Mouse (Mus musculus) spleen, postnatal 10 days (tissue): ENCODE measurements around the gene Masp1.
A peak's percentile ranks its signal among the peaks of the same experiment; 100 is the strongest.

Experiments used
- DNase-seq, 2 experiments: peaks; one replicate each; pipeline ENCODE4 v3.0.0; 2021 to 2022; ENCODE audit warnings: low spot score in 2 of 2

The Masp1 gene

DNA sequence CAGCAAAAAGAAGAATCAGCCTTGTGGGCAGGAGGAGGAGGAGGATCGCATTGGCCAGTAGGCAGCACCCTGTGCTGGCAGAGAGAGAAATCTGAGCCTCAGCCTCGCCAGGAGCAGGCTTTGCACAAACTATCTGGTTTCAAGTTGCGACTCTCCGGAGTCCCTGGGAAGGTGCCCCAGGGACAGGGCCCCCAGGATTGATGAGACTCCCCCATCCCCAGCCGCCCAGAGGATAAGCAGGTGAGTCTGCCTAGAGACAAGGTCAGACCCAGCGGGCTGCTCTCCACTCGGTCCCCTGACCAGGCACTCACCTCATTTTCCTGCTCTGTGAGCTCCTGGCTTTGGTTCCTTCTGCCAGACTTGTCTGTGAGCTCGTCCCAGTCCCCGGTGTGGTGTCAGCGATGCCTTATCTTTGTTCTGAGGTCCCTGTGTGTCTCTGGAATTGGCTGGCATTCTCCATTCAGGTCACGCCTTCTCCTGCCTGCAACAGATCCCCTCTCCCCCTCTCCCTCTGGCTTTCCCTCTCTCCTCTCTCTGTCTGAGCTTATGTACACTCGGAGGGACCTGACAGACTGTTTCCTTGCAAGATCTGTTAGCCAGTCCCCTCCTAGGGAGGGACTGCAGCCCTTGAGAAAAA is at the start of gene Masp1, which contains the start of gene Rtp4:
Gene Masp1 (minus strand): TSS at position 581 of the 637 bp plus-strand sequence.
Gene Rtp4 (plus strand): TSS at position 57 of the 637 bp plus-strand sequence.
- no peak for DNase-seq

DNA sequence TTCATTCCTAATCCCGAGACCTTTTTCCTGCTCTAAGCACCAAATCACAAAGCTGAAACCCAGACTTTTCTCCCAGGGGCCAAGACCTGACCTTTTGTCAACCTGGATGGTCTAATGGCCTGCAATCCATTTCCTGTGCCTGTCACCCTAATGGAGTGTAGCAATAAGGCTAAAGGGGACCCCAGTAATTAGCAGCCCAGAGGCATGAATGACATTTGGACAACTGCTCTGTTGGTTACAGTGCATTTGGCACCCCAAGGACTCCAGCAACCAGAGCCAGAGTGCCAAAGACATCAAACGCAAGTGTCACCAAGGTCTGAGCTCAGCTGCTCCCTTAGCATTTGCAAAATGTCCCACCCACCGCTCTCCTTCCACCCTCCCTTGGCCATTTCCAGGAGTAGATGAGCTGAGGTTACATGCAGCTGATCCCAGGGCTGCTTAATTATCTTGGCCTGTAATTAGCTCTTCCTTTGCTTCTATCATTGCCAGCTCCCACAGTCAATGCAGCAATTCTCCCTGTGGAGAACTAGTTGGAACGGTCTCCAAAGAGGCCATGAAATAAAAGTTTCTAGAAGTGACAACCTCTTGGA is 47.8 kb upstream of the Masp1 start:
- DNase-seq = no peak

DNA sequence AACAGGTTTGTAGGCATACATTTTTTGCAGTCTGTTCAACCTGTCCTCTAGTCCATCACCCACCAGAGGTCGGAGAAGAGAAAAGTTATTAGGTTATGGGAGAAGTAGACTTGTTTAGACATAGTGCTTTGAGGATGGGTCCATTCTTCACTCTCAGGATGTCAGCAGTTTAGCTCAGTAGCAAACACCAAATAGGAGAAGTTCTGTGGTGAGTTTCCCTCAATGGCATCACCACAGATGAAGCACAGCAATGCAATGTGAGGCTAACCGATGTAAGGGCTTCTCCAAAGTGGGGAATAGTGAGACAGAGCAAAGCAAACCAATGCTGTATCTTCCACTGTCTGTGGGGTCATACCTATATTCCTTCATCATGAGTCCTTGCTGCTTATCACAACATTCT is 37.1 kb upstream of the Masp1 start:
- DNase-seq = no peak

DNA sequence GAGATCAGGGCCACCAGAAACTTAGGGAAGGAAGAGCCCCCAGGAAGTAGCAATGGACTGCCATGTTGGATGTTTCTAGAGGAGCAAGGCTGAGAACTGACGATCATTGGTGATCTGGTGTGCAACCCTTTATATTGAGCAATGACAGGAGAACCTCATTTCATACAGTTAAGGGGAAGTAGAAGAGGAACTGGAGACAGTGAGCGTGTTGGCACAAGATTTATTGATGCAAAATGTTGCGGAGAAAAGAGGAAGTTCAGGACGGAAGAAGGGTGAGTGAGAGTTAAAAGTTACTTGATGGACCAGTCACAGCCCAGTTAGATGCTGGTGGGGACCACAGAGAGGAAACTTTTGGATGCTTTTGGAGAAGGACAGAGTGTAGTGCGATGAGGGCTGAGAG is 36.6 kb upstream of the Masp1 start:
- DNase-seq = no peak

DNA sequence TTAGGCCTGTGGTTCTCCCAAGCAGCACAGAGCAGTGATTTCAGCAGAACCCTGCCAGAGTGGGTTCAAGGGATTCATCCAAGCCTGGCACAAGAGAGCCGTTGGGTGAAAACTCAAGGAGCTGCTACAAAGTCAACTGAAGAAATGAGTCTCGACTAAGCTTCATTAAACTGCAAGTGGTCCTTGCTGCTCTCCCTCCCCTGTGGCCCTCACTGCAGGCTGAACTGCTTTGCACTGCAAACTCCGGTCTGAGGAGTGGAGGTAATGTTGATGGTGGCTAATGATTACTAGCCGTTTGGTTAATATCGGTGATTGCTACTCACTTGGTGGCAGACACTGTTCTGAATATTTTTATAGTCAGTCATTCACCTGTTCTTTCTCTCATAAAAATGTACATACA is 34.1 kb upstream of the Masp1 start:
- no peak for DNase-seq

DNA sequence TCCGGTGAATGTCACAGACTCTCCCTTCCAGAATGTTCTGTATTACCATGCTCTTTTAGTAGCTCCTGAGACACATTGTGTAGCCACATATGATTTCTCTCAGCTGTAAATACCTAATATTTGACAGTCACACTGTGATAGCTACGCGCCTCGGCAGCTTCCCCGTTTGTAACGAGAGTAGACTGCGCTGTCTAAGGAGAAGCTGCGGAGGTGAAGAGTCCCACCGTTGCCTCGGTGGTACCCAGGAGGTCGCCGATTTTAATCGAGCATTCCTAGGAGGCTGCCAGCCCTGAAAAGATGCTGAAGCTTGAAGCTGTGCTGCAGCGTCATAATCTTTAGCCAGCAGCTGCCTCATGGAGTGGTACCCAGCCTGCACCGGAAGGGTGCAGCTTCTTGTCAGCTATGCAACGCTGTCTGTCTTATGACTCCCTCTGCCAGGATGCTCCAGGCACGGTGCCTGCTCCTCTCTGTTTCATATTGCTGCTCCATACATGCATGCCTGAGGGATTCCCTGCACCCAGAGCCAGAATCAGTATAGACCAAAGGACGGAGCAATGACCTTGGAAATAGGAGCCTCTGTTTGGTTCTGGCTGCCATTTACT is 30.5 kb upstream of the Masp1 start:
- DNase-seq = no peak

DNA sequence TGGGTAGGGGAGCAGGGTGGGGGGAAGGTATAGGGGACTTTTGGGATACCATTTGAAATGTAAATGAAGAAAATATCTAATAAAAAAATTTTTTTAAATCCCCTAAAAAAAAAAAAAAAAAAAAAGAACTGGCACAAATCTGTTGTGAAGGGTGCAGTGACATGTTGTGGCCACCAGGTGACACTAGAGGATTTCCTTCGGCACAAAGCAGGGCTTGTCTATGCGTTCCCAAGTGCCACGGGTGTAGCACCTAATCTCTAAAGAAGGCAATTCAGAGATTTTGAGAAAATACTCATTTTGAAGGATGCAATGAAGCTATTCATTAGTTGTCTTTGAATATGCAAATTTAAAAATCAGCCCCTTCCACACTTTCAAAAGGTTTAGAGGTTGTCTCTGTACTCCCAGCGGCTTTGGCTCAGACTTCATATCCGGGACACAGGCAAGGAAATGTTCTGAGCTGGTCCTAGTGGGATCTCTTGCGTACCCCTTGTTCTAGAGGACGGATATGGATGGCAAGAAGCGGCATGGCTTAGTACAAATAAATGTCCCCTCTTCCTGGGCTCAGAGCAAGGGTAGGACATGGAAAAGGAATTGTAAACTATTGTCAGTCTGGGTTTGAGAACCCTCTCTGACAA is 29.8 kb upstream of the Masp1 start:
- peak; percentile 17 to 66 for DNase-seq

DNA sequence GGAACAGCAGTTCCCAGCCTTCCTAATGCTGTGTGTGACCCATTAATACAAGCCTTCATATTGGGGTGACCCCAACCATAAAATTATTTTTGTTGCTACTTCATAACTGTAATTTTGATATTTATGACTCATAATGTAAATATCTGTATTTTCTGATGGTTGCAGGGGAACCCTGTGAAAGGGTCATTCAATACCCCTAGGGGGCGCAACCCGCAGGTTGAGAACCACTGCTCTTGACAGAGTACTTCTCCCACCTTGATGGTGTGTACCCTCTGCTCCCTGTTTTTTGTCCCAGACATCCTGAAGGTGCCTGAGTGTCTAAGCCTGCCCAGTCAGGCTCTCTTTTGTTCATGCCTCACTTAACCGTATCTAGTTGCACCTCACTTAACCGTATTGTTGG is 27.2 kb upstream of the Masp1 start:
- no peak for DNase-seq

DNA sequence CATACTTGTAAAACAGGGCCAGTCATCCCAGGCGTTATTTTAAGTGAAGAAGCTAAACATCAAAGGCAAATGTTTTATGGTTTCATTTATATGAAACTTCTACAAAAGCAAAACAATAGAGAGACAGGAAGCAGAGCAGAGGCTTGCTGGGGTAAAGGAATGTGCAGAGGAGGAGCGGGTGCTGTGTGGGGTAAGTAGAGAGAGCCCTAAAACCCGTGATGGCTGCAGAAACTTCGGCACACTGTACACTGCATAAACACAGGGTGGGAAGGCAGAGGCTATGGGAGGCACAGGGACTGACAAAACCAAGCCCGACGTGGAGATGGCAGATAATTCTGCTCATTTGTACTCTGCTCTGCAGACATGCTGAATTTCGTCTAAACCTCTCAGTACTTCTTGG is 23.7 kb upstream of the Masp1 start:
- DNase-seq = no peak

DNA sequence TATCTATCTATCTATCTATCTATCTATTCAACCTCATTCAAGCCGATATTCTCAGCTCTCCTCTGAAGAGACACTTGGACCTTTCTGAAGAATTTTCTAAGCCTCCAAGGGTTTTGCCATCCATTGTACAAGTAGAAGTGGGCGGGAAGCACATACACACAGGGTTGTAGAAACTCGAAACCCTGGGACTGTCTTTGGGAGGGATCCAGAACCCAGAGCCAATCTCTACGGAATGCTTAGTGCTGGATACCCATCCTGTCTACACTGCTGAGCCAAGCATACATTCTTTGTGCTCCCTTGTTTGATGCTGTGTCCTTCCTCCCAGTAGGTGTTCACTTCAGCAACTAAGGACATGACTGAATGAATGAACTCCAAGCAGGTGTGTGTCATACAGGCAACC is 22.3 kb upstream of the Masp1 start:
- DNase-seq = no peak

DNA sequence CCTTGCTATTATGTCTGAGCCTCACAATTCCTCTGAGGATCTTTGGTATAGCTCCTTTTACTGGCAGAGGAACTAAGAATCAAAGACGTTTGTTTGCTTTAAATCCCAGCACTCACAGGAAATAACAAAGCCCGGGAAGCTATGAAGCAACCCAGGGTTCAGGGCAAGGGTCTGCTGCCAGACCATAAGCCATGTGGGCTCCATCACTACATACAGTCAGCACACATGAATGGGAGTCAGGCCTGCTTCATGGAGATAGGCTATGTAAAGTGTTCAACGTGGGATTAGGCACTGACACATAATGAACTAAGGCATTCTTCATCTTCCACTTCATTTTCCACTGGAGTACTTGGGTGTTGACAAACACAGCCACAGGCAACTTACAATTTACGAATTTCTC is 20.4 kb upstream of the Masp1 start:
- DNase-seq = no peak

DNA sequence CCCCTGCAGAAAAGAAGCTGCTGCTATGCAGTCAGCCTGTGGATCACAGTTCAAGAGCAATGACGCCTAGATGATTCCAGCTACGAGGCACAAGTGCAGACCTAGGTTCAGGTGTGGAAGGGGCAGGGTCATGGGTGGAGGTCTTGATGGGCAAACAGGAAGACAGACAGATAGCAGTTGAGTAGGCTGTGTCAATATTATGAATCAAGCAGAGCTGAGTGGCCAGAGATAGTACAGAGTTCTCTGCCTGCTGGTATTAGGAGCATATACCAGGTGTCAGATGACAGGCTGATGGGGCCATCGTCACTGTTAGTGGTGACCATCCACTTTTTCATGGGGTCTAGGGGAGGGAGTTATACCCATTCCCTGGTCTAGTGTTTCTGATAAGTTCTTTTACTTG is 13.1 kb upstream of the Masp1 start:
- no peak for DNase-seq

DNA sequence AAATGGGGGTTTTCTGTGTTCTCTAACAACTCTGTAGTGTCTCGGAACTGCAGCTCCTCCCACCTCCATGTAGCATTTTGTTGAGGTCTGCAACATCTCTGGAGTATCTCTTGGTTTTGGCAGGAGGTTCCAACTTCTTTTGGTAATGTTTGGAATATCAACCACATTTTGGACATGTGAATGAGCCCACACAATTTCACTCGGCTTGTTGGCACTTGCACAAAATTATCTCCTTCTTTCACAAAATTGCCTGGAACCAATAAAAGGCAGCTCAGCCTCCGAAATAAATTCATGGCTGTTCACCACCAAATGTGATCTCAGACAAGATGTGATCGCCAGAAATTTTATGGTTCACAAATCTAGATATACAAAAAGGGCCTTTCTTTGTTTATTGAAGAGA is 8.6 kb upstream of the Masp1 start:
- DNase-seq = no peak

DNA sequence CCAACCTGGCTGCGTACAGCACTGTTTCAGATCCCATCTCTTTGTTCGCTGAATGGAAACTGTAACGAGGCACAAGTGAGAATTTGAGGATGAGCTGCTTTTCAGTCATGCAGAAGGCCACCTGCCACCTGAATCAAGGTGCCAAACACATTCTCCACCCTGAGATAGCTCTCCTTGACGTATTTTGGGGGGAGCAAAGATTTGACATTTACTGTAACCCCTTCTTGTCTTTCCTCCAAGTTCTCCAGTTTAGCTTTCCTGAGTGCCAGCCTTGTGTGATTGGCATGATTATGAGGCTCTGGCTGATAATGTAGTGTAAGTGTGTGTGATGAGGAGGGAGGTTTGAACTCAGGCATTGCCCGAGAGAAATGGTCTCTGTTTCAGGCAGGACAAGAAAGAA is 1.5 kb upstream of the Masp1 start:
- DNase-seq = no peak

DNA sequence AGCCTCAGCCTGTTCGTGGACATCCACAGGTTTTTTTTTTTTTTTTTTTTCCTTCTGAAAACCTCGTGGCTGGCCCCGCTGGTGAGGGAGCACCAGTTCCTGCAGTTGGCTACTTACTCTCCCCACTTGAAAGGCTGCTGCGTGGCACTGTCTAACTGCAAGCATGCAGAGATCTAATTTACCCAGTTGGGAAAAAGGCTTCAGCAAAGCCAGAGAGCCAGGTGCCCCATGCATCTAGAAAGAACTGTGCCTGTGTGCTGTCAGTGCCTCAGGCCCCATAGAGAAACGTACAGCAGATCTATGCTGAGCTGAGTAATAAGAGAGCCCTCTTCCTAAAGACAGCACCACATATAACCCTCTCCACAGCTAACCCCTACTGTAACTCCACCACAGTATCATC is 477 bp upstream of the Masp1 start:
- DNase-seq = no peak

DNA sequence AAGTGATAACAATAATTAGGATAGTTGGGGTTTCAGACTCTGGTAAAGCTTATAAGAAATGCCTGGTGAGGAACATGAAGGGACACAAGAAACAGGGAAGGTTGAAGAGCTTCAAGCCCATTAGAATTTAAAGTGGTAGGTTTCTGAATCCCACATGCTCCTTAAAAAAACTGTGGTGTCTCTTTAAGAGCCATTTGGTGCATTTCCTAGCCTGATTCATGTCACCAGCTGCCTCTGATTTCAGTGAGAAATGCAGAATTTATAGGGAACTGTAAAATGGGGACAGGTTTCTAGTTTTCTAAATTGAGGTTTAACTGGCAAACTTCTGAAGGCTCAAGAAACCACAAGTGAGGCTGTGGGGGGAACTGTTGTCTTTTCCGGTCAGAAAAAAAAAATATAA is 844 bp downstream of the Masp1 start:
- DNase-seq = no peak

DNA sequence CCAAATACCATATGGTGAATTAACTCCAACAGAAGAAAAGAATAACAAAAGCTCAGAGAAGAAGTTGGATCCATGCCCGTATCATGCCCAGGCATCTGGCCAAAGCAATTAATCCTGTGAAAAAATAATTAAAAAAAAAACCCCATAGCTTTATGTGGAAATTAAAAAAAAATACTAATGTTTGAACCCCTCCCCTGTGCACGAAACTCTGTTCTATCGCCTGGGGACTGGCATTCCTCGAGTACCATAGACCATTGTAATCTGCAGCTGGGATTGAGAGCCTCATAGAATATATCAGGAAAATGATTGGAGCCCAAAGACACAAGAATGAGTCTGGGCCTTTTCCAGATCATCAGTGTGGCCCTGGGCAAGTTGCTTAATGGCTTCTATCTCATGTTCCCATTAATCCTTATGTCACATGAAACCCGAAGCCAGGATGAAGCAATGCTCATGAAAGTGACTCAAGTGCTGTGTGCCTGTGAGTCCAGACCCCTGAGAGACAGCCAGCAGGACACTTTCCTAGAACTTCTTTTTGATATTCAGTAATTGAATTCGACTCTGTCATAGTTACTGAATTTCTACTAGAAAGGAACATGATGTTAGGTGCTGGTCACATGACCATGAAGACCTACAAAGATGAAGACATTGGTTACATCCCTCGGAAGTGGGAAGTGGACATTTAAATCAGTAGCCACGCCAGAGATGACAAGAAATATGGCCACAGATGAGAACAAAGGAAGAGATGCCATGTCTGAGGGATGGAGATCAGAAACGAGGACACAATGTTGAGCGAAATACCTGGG is 1.8 kb downstream of the Masp1 start:
- DNase-seq = no peak

DNA sequence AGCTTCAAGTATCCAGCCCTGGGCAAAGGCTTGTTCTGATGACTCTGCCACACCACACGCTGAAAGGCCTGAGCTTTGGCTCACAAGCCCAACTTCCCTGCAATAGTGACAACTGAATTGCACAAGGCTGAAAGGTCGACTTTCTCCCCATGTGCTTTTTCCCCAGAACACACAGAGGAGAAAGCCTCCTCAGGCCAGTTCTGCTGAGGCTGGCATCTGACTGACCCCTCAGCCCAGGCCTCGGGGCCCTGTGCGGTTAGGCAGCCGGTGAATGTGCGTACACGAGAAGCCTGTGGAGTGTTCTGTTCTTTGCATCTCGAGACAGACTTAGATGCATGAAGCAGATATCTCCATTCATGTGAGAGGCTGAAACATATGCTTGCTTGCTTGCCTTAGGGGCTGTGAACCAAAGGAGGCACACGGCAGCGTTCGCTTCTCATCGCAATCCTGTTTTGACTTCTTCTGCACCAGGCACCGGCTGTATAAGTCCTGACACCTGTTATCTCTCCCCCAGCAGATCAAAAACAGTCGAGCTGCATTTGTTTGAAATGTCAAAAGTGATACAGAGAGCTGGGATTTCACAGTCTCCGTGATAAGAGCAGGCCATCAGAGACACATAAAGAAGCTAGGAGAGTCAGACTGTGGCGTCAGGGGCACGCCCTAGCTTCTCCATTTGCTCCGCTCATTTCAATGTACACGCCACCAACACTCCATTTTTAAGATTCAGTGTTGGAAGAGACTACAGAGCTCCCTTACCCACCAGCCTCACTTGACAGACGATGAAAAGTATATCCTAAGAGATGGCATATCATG is 2.7 kb downstream of the Masp1 start:
- DNase-seq = no peak

DNA sequence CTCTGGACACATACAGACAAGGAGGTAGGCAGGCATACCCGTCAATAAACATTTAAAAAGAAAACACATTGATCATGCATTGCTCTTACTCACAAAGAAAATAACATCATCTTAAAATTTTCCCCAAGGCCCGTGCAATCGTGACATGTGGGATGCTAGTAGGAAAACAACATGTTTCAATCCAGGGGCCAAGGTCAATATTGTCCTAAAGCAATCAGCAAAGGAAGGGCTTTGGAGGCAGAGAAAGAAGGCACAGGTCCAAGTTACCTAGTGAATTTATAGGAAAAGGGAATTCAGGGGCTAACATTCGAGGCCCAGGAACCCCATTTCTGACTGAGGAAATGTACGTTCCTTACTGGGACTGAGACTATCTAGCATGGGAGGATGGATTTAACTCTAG is 3.4 kb downstream of the Masp1 start:
- no peak for DNase-seq

DNA sequence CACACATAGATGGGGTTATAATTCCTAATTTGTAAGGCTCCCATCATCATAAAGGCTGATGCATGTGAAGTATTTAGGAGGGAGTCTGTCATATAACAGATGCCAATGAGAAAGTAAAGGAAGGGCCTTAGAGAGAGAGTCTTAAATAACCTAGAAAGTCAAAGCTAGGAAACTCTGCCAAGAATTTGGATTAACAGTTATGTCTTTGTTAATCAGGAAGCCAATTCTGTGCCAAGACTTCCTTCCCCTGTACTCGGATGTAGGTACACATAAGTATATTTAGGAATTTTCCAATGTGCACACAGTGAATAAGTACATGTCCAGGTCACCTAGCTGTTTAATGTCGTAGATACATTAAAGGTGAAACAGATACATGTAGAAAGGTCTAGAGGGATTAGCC is 4.0 kb downstream of the Masp1 start:
- no peak for DNase-seq

DNA sequence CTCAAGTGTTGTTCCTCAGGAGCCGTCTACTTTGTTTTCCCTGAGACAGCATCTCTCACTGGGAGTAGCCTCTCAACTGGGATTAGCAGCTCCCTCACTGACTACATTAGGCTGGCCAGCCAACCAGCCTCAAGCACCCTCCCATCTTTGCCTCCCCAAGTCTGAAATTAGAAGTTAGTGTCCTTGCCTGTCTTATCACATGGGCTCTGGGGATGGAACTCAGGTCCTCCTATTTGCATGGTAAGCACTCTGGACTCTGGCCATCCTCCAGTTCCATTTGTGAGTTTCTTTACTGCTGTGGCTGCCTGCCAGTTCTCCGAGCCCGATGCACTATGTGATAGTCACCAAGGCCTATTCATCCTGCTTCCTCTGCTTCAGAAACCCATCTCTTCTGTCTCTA is 4.8 kb downstream of the Masp1 start:
- DNase-seq = peak in 1 of 2 experiments; percentile 26
